Mouse (Mus musculus): Measurements from ENCODE around the gene Slc18a3. TPM values are rescaled to one million over a fixed set of nuclear protein-coding genes. Genes with fewer than 3 reads are reported as not detected.

Slc18a3 gene
- polyA plus RNA-seq, 1 experiment: 1.4 TPM

DNA sequence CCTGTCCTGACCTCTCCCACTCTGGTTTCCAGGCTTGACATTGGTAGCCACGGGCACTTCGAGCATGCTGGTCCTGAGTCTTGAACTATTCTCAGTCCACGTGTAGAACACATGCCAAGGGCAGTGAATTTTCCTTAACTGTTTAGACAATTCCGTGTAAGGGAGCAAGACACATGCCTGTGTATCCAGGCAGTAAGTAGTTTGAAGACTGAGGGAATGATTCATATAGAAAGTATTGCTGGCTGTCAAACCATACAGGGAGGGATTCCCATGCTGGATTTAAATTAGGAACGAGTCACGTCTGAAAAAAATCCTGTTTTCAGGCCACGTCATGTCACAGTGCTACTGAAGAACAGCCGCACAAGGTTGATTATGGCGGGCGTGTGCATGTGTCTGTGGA, 41.7 kb upstream of the Slc18a3 start:
- 88% methylated on average over 10 of the region's 10 CpGs for WGBS
- Histone ChIP-seq H3K27me3 (ENCODE audit: control insufficient read depth, insufficient read depth, low read length) (no peaks in the 10 kb centered on the region), H3K4me1 (ENCODE audit: control insufficient read depth, insufficient read depth, insufficient read length, low read length) (peaks cover 3% of the 10 kb centered on the region; the same call in 1 of the 2 replicates), H3K27ac (ENCODE audit: insufficient read depth, low read depth, low read length) (no peak overlapping the region), H3K36me3 (ENCODE audit: control insufficient read depth, insufficient read depth, low read length) (no peaks in the 10 kb centered on the region), H3K4me3 (ENCODE audit: low read depth, low read length) (no peak overlapping the region)
- no peak for TF ChIP-seq CTCF (IDR thresholded peaks at IDR 0.05; ENCODE audit: extremely low read depth, insufficient read length, insufficient replicate concordance, low read depth, low read length)
- no peak for TF ChIP-seq POLR2A (IDR thresholded peaks at IDR 0.05; ENCODE audit: low read depth, low read length)

DNA sequence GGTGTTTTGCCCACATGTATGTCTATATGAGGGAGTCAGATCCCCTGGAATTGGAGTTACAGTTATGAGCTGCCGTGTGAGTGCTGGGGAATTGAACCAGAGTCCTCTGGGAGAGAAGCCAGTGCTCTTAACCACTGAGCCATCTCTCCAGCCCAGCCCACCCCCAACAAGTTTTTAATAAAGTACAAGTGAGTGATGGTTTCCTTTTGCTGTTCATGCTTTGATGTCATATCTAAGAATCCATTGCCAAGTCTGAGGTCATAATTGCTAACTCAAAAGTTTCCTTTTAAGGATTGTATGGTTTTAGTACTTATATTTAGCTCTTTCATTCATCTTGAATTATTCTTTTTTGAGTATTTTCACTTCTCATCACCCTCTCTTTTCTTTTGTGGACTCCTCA, 39.2 kb upstream of the Slc18a3 start:
- Histone ChIP-seq H3K27me3 (ENCODE audit: control insufficient read depth, insufficient read depth, low read length) (no peaks in the 10 kb centered on the region), H3K27ac (ENCODE audit: insufficient read depth, low read depth, low read length) (no peak overlapping the region), H3K4me3 (ENCODE audit: low read depth, low read length) (no peak overlapping the region), H3K4me1 (ENCODE audit: control insufficient read depth, insufficient read depth, insufficient read length, low read length) (peaks cover 3% of the 10 kb centered on the region; the same call in 1 of the 2 replicates), H3K36me3 (ENCODE audit: control insufficient read depth, insufficient read depth, low read length) (no peaks in the 10 kb centered on the region)
- TF ChIP-seq POLR2A (IDR thresholded peaks at IDR 0.05; ENCODE audit: low read depth, low read length): no peak
- no peak for TF ChIP-seq CTCF (IDR thresholded peaks at IDR 0.05; ENCODE audit: extremely low read depth, insufficient read length, insufficient replicate concordance, low read depth, low read length)
- WGBS: 65% methylated on average over 1 of the region's 1 CpGs

DNA sequence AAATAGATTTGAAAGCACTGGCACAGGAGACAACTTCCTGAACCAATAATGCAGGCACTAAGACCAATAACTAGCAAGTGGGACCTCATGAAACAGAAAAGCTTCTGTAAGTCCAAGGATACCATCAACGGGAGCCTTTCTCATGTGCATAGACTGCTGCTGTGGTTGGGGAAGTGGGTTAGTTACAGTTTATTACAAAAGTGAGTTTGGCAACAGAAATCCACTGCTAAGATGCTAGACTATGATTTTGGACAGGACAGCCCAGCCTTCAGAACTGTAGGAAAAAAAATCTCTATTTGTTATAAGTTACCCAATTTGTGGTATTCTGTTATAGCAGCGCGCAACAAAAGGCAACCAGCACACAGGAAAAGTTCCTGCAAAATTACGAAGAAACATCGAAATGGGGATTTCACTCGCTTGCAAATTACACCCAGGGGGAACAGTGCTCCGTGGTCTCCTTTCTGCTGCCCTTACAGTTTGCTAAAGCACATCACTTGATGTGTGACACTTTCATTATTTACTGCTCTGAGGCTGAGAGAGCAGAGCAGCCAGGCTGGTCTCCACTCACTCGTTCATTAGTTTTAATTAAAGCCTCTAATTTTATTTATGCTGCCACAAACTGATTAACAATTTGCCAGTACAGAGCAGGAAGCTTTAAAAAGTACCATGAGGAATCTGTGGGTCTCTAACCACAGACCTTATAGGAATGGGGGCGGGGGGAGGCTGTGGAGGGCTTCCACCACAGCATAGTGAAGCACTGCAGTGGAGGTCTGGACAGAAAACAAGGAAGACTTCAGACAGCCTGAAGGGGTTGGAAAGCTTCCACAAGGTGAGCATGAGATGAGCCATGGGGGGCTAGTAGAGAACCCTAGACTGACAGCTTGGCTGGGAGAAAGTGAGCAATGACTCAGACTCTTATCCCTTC, 38.4 kb upstream of the Slc18a3 start:
- TF ChIP-seq POLR2A (IDR thresholded peaks at IDR 0.05; ENCODE audit: low read depth, low read length) (no peak), CTCF (IDR thresholded peaks at IDR 0.05; ENCODE audit: extremely low read depth, insufficient read length, insufficient replicate concordance, low read depth, low read length) (no peak)
- H3K4me3 ChIP-seq (ENCODE audit: low read depth, low read length): no peak overlapping the region
- 74% methylated on average over 9 of the region's 9 CpGs for WGBS

DNA sequence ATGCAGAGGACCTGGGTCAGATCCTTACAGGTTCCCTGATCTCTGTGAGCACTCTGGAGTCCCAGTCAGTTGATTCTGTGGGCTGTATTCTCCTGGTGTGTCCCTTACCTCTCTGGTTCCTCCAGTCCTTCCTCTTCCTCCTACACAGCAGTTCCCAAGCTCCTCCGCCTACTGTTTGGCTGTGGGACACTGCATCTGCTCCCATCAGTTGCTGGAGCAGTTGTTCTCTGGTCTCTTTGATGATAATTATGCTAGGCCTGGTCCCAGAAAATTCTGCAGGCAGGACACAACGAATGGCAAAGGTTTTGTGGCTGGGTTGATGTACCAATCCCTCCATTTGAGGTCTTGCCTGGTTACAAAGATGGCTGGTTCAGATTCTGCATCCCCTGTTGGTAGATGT, 36.7 kb upstream of the Slc18a3 start:
- WGBS: 61% methylated on average over 2 of the region's 2 CpGs
- H3K4me3 ChIP-seq (ENCODE audit: low read depth, low read length): no peak overlapping the region
- TF ChIP-seq CTCF (IDR thresholded peaks at IDR 0.05; ENCODE audit: extremely low read depth, insufficient read length, insufficient replicate concordance, low read depth, low read length) (no peak), POLR2A (IDR thresholded peaks at IDR 0.05; ENCODE audit: low read depth, low read length) (no peak)
- no peak overlapping the region for H3K27ac ChIP-seq (ENCODE audit: insufficient read depth, low read depth, low read length)
- H3K36me3 ChIP-seq (ENCODE audit: control insufficient read depth, insufficient read depth, low read length): no peaks in the 10 kb centered on the region
- H3K4me1 ChIP-seq (ENCODE audit: control insufficient read depth, insufficient read depth, insufficient read length, low read length): no peaks in the 10 kb centered on the region
- no peaks in the 10 kb centered on the region for H3K27me3 ChIP-seq (ENCODE audit: control insufficient read depth, insufficient read depth, low read length)

More for the DNA sequence above, 38.4 kb upstream of the Slc18a3 start:
- Histone ChIP-seq H3K4me1 (ENCODE audit: control insufficient read depth, insufficient read depth, insufficient read length, low read length) (no peaks in the 10 kb centered on the region), H3K27me3 (ENCODE audit: control insufficient read depth, insufficient read depth, low read length) (no peaks in the 10 kb centered on the region), H3K36me3 (ENCODE audit: control insufficient read depth, insufficient read depth, low read length) (no peaks in the 10 kb centered on the region), H3K27ac (ENCODE audit: insufficient read depth, low read depth, low read length) (no peak overlapping the region)

DNA sequence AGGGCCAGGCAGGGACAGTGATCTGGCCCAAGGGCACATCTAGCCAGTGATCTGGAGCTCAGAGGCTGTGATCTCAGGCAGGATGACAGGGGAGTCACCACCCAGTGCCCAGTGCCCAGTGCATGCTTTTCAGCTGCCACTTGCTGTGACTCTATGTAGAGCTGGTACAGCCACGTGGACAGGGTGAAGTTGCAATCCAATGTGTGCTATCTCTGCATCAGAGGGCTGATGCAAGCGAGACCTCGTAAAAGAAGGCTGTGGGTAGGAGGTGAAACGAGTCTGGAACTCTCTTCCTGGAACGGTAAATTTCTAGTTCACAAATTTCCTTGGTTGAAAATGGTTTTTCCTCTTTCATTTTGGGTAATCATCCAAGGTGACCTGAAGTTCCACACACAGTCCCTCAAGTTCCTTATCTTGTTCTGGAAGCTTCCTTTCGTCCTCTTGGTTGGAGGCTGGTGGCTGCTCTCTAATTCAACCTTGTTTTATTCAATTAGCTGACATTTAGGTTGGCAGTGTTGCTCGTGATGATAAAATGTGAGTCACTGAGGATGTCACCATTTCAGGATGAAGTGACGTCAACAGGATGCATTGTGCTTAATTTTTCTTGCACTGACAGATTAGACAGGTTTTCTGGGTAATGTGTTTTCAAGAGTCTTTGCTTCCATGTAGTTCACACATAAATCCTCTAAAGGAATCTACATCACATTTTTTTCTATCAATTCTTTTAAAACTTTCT, 31.6 kb upstream of the Slc18a3 start:
- no peaks in the 10 kb centered on the region for H3K36me3 ChIP-seq (ENCODE audit: control insufficient read depth, insufficient read depth, low read length)
- no peaks in the 10 kb centered on the region for H3K4me1 ChIP-seq (ENCODE audit: control insufficient read depth, insufficient read depth, insufficient read length, low read length)
- peaks cover 3% of the 10 kb centered on the region; the same call in 1 of the 2 replicates for H3K27me3 ChIP-seq (ENCODE audit: control insufficient read depth, insufficient read depth, low read length)
- no peak overlapping the region for H3K4me3 ChIP-seq (ENCODE audit: low read depth, low read length)
- TF ChIP-seq CTCF (IDR thresholded peaks at IDR 0.05; ENCODE audit: extremely low read depth, insufficient read length, insufficient replicate concordance, low read depth, low read length): no peak
- TF ChIP-seq POLR2A (IDR thresholded peaks at IDR 0.05; ENCODE audit: low read depth, low read length): no peak
- WGBS: 36% methylated on average over 8 of the region's 8 CpGs
- H3K27ac ChIP-seq (ENCODE audit: insufficient read depth, low read depth, low read length): no peak overlapping the region

DNA sequence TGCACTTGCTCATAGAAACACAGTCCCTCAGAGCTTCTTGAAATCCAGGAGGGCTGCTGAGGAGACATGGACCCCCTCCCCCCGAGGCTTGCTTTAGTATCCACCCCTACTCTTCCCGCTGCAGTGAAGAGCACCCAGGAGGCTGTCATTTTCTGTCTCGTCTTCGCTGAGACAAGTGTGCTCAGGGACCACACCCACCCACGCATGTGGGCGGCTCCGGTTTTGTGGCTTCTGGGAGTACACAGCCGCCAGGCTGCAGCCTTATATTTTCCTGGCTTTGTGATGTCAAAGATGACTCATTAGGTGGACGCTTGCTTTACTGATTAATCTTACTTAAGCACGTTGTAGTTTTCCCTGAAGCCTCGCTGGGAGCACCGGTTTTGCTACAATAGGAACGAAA, 27.9 kb upstream of the Slc18a3 start:
- no peak for TF ChIP-seq POLR2A (IDR thresholded peaks at IDR 0.05; ENCODE audit: low read depth, low read length)
- no peak for TF ChIP-seq CTCF (IDR thresholded peaks at IDR 0.05; ENCODE audit: extremely low read depth, insufficient read length, insufficient replicate concordance, low read depth, low read length)
- Histone ChIP-seq H3K4me3 (ENCODE audit: low read depth, low read length) (peak overlapping the region; percentile 18; the same call in 1 of the 2 replicates), H3K36me3 (ENCODE audit: control insufficient read depth, insufficient read depth, low read length) (no peaks in the 10 kb centered on the region), H3K27ac (ENCODE audit: insufficient read depth, low read depth, low read length) (no peak overlapping the region), H3K4me1 (ENCODE audit: control insufficient read depth, insufficient read depth, insufficient read length, low read length) (no peaks in the 10 kb centered on the region), H3K27me3 (ENCODE audit: control insufficient read depth, insufficient read depth, low read length) (peaks cover 3% of the 10 kb centered on the region; the same call in 1 of the 2 replicates)
- WGBS: 6% methylated on average over 13 of the region's 13 CpGs

DNA sequence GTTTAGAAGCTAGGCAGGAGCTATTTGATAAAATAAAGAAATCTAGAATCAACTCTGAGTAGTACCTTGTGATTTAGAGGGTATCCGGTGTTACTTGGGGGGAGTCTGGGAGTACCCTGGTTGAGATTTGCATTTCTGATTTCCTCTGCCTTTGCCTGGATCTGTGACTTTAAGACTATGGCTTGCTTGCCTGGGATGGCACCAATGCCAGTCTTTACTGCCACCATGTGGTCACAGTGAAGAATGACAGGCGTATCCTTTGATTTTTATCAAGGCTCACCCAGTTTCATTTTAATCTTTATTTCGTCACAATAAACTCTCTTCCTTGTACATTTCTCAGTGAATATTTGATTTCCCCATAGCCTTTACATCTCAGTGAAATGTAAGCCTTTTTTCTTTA, 17.4 kb upstream of the Slc18a3 start:
- H3K27me3 ChIP-seq (ENCODE audit: control insufficient read depth, insufficient read depth, low read length): no peaks in the 10 kb centered on the region
- WGBS: 4% methylated on average over 3 of the region's 3 CpGs
- H3K36me3 ChIP-seq (ENCODE audit: control insufficient read depth, insufficient read depth, low read length): no peaks in the 10 kb centered on the region
- no peak overlapping the region for H3K4me3 ChIP-seq (ENCODE audit: low read depth, low read length)
- H3K4me1 ChIP-seq (ENCODE audit: control insufficient read depth, insufficient read depth, insufficient read length, low read length): no peaks in the 10 kb centered on the region
- no peak overlapping the region for H3K27ac ChIP-seq (ENCODE audit: insufficient read depth, low read depth, low read length)
- TF ChIP-seq POLR2A (IDR thresholded peaks at IDR 0.05; ENCODE audit: low read depth, low read length): no peak
- TF ChIP-seq CTCF (IDR thresholded peaks at IDR 0.05; ENCODE audit: extremely low read depth, insufficient read length, insufficient replicate concordance, low read depth, low read length): peak; percentile 42; the same call in 1 of the 2 replicates
